Mouse (Mus musculus) heart, adult 2 months (tissue): ENCODE measurements at regions not wholly inside any gene's neighbourhood (a gene's known extent, or its start where the extent isn't known, plus 50 kb on each side); places are given as distances from the start of the nearest gene placed in this dataset.

Source experiments
- DNase-seq, 2 experiments: peaks; one replicate each; pipeline ENCODE4 v3.0.0; 2021
- H3K27ac ChIP-seq: fragments of 200-600 bp; 2 replicates; pipeline ENCODE4 v1.8.1; 2022
- H3K27me3 ChIP-seq: fragments of 200-500 bp; 2 replicates; pipeline ENCODE4 v1.6.1; 2012; ENCODE audit warnings: mild to moderate bottlenecking, low read length, inconsistent platforms, mixed read lengths; ENCODE audit not compliant: control insufficient read depth, insufficient read depth
- H3K36me3 ChIP-seq: fragments of 200-500 bp; 2 replicates; pipeline ENCODE4 v1.6.1; 2012; ENCODE audit warnings: low read length, inconsistent platforms; ENCODE audit not compliant: control insufficient read depth, insufficient read depth
- H3K4me1 ChIP-seq: fragments of 200-500 bp; 2 replicates; pipeline ENCODE4 v1.6.1; 2011; ENCODE audit warnings: low read length; ENCODE audit not compliant: control insufficient read depth, insufficient read depth
- H3K4me3 ChIP-seq: fragments of 200-600 bp; 2 replicates; pipeline ENCODE4 v1.8.1; 2022
- H3K79me2 ChIP-seq: fragments of 200-500 bp; replicated peaks from 2 replicates; pipeline ENCODE4 v1.6.1; 2012; ENCODE audit warnings: mild to moderate bottlenecking, inconsistent platforms, low read length, moderate library complexity, mixed read lengths; ENCODE audit not compliant: control insufficient read depth, insufficient read depth
- H3K9ac ChIP-seq: fragments of 200-500 bp; 2 replicates; pipeline ENCODE4 v1.6.1; 2012; ENCODE audit warnings: low read depth, mild to moderate bottlenecking, control low read depth, inconsistent platforms, low read length, mixed read lengths
- CTCF ChIP-seq: fragments of 200-600 bp; IDR thresholded peaks from 2 replicates; pipeline ENCODE4 v1.8.1; 2022; ENCODE audit warnings: antibody characterized with exemption, mild to moderate bottlenecking, moderate library complexity
- EP300 ChIP-seq: fragments of 200-500 bp; IDR thresholded peaks from 2 replicates; pipeline ENCODE4 v1.6.1; 2011; ENCODE audit warnings: low read depth, low read length, control low read depth; ENCODE audit not compliant: insufficient read depth
- POLR2A ChIP-seq: fragments of 200-500 bp; IDR thresholded peaks from 2 replicates; pipeline ENCODE4 v1.6.1; 2011; ENCODE audit warnings: mild to moderate bottlenecking, low read depth, low read length, control low read depth; ENCODE audit not compliant: insufficient read depth
- WGBS: fragments of 180-500 bp; shearing (Covaris S2); methylation state at CpG from one replicate; pipeline ENCODE4 v1.1.7; 2018; 5-methylcytosine and 5-hydroxymethylcytosine counted together
- intact Hi-C: fragments of 180-260 bp; cut with DNase I; formaldehyde crosslinking; loops from one replicate; pipeline ENCODE4 v1.15.1; 2025

DNA sequence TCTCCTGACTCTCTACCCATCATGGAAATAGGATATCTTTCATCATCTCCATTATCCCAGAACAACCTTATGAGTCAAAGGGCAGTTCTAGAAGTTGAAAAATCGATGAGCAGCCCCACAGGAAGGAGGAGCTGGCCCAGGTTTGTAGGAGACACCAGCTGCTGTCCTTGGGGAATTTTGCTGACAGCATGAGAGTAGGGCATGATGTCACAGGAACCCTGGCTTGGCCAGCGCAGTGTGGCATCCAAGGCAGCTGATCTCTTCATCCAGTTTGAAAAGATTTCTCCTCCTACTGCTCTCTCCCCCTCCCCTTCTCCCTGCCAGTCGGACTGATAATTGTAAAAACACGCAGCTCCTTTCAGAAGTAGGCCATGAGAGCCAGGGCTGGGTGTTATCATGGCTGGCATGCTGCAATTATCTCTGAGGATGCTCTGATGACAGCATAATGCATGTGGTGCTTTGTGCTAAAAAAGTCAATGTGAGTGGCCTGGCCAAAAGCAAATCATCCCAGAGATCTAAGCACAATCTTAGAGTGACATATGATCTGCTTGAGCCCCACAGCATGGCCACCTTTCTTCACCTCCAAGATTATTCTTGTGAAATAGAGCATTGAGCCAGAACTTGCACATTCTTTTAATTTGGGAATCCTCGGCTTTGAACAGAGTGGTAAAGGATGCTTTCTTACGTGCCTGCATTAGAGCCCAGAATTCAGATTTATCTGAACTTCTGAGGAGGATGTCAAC lies 54.2 kb downstream of the Gjd2 start:
- Histone ChIP-seq H3K79me2 (no peaks in the 10 kb centered on the region), H3K27ac (no peak overlapping the region)
- 42% methylated on average over 6 of the region's 6 CpGs for WGBS

DNA sequence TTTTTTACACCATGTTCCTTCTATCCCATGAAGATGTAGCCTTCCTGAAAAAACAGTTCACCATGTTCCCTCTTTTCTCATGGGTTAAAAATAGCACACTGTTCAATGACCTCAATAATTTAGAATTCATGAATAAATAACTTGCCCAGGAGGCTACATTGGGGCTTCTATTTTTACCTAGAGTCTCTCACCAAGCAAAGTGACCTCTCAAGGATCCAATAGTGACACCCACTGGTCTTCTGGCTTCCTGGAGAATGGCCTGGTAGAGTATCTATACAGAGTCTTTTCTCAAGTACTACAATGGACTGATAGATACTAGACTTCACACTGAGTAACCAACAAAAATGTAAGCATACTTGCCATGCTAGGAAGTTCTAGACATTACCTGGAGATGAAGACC lies 60.9 kb downstream of the Gjd2 start:
- Histone ChIP-seq H3K27me3 (no peaks in the 10 kb centered on the region), H3K4me1 (no peaks in the 10 kb centered on the region; the same call in 1 of the 2 replicates), H3K9ac (no peak overlapping the region), H3K79me2 (no peaks in the 10 kb centered on the region), H3K36me3 (no peaks in the 10 kb centered on the region), H3K4me3 (no peak overlapping the region), H3K27ac (no peak overlapping the region)
- TF ChIP-seq POLR2A (no peak), CTCF (peak; percentile 62), EP300 (no peak)
- no peak for DNase-seq
- intact Hi-C loops, result loop anchor here (2.0 to 5.0 kb wide), 2 partner anchors 88 to 190 kb away; no protein-coding TSS in a partner anchor

More for the DNA sequence above, 54.2 kb downstream of the Gjd2 start:
- Histone ChIP-seq H3K9ac (no peak overlapping the region), H3K27me3 (no peaks in the 10 kb centered on the region), H3K36me3 (no peaks in the 10 kb centered on the region), H3K4me1 (no peaks in the 10 kb centered on the region), H3K4me3 (no peak overlapping the region)
- intact Hi-C loops, result no loop called here
- no peak for DNase-seq
- TF ChIP-seq EP300 (no peak), CTCF (no peak), POLR2A (no peak)

DNA sequence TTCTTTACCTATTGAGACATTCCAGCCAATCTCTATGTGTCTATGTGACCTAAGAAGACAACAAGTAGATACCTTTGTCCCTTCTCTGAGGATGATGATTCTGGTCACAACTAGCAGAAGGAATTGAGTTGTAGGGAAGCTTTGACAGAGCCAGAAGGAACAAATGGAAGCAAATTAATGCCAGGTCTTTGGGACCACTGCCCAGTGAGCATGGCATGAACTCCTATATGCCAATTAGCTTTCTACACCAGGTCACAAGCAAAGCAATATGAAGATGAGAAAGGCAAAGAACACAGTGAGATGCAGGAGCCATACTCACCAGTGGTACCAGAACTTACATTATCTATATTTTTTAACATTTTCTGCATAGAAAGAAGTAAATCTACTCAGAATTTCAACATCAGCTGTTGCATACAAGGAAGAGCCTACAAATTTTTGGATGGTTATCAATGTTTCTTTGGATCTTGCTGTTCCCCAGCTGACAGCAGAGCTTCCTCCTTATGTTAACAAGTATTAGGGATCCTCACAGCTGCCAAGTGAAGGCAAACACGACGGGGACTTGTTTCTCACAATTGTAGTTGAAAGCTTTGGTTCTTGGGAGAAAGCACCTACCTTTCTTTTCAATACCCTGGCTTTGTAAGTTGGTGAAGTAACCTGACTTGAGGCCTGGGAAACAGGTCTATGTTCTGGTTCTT lies 64.0 kb downstream of the Gjd2 start:
- Histone ChIP-seq H3K4me1 (no peaks in the 10 kb centered on the region; the same call in 1 of the 2 replicates), H3K79me2 (no peaks in the 10 kb centered on the region), H3K36me3 (no peaks in the 10 kb centered on the region), H3K4me3 (no peak overlapping the region), H3K27me3 (no peaks in the 10 kb centered on the region), H3K9ac (no peak overlapping the region), H3K27ac (no peak overlapping the region)
- intact Hi-C loops, result no loop called here
- WGBS, result 53% methylated on average over 2 of the region's 2 CpGs
- DNase-seq, result no peak
- no peak for TF ChIP-seq POLR2A
- TF ChIP-seq CTCF, result no peak
- TF ChIP-seq EP300, result no peak

DNA sequence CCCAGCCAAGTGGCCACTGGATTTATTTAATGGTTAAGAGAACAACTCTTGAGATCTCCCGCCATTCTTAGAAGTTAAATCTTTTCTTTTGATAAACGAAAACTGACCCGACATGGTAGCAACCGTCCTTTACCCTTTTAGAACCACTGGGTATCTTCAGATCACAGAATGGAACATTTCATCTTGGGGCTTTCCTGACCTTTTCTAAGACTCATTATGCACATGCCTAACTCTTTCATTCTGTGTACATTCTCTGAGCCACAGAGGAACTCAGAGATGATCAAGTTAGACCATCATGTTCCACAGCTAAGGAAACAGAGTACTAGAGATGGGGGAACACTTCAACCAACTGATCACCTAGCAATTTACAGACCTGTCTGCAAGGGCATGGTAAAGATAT lies 81.7 kb downstream of the Gjd2 start:
- no peak overlapping the region for H3K4me3 ChIP-seq
- intact Hi-C loops, result no loop called here
- H3K9ac ChIP-seq, result no peak overlapping the region
- no peaks in the 10 kb centered on the region for H3K4me1 ChIP-seq
- no peak for TF ChIP-seq EP300
- no peak for TF ChIP-seq POLR2A
- TF ChIP-seq CTCF, result no peak
- H3K27me3 ChIP-seq, result no peaks in the 10 kb centered on the region
- no peak for DNase-seq
- no peaks in the 10 kb centered on the region for H3K36me3 ChIP-seq
- no peak overlapping the region for H3K27ac ChIP-seq
- H3K79me2 ChIP-seq, result no peaks in the 10 kb centered on the region
- 85% methylated on average over 4 of the region's 4 CpGs for WGBS

DNA sequence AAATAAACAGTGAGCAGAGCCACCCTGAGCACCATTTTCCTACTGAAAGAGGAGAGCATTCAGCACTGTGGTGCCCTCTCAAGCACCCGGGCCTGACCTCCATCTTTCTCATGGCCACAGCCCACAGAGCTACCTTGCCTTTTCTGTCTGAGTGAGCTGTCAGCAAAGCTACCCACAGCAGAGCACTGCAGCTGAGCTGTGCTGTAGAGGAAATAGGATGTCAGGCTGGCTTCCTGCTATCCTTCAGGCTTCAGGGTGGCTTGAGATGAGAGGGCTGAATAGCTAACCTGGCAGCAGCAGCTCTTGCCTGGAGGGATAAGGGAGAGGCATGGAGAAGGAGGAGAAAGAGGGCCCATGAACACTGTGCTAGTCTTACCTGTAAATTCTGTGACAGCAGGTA lies 82.5 kb downstream of the Gjd2 start:
- DNase-seq, result no peak
- intact Hi-C loops, result no loop called here

DNA sequence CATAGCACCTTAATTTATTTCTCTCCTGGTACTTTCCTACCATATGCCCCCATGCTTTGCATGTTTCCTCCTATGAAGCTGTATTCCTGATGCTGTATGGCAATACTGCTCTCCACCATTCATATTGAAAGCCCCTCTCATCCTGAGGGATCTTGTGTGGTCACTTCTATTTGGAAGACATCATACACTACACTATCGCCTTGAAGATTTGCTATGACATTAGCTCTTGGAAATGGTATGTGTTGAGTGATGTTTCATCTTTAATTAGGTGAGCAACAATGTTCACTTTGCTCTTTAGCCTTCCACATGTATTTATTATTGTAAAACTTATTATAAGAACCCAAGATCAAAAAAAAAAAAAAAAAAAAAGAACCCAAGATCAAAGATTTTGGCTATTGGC lies 81.2 kb upstream of the Arhgap11a start:
- H3K9ac ChIP-seq, result no peak overlapping the region
- H3K27me3 ChIP-seq, result no peaks in the 10 kb centered on the region
- WGBS, result 91% methylated on average over 1 of the region's 1 CpGs
- TF ChIP-seq POLR2A (no peak), EP300 (no peak), CTCF (no peak)
- no peaks in the 10 kb centered on the region for H3K36me3 ChIP-seq
- intact Hi-C loops, result no loop called here
- no peaks in the 10 kb centered on the region for H3K4me1 ChIP-seq
- no peak overlapping the region for H3K4me3 ChIP-seq
- H3K27ac ChIP-seq, result no peak overlapping the region
- no peaks in the 10 kb centered on the region for H3K79me2 ChIP-seq
- DNase-seq, result no peak

More for the DNA sequence above, 82.5 kb downstream of the Gjd2 start:
- Histone ChIP-seq H3K79me2 (no peaks in the 10 kb centered on the region), H3K36me3 (no peaks in the 10 kb centered on the region), H3K9ac (no peak overlapping the region), H3K4me1 (no peaks in the 10 kb centered on the region), H3K4me3 (no peak overlapping the region), H3K27ac (no peak overlapping the region), H3K27me3 (no peaks in the 10 kb centered on the region)
- 47% methylated on average over 1 of the region's 1 CpGs for WGBS
- TF ChIP-seq EP300, result no peak
- no peak for TF ChIP-seq POLR2A
- TF ChIP-seq CTCF, result no peak
